Mouse (Mus musculus) erythroblast, embryonic 14.5 days (primary cell): ENCODE data around the gene 1700020A23Rik. TPM values are rescaled to one million over a fixed set of nuclear protein-coding genes. Genes with fewer than 3 reads are reported as not detected.

Experiments used
- H3K27me3 ChIP-seq: 2 replicates; pipeline ENCODE4 v1.6.1; 2012; ENCODE audit warnings: inconsistent platforms; ENCODE audit not compliant: control insufficient read depth
- H3K36me3 ChIP-seq: 2 replicates; pipeline ENCODE4 v1.6.1; 2012; ENCODE audit warnings: mild to moderate bottlenecking, inconsistent platforms; ENCODE audit not compliant: control insufficient read depth
- H3K4me1 ChIP-seq: 2 replicates; pipeline ENCODE4 v1.6.1; 2012; ENCODE audit warnings: inconsistent platforms; ENCODE audit not compliant: control insufficient read depth
- H3K4me3 ChIP-seq: replicated peaks from 2 replicates; pipeline ENCODE3; 2012; ENCODE audit warnings: moderate library complexity, mild to moderate bottlenecking, inconsistent platforms
- H3K9me3 ChIP-seq: 2 replicates; pipeline ENCODE4 v1.6.1; 2012; ENCODE audit warnings: low read length, inconsistent platforms, mixed read lengths; ENCODE audit not compliant: control insufficient read depth
- GATA1 ChIP-seq: IDR thresholded peaks from 2 replicates; pipeline ENCODE4 v1.6.1; 2012; ENCODE audit warnings: low read length, inconsistent platforms, mixed read lengths
- TAL1 ChIP-seq: IDR thresholded peaks from 3 replicates; pipeline ENCODE4 v1.6.1; 2012; ENCODE audit warnings: low read length, inconsistent platforms, mixed read lengths
- polyA plus RNA-seq: library from polyadenylated mRNA; stranded (reverse); fragments of >175 nt; gene quantifications from 2 replicates; pipeline ENCODE4 v1.2.3, GENCODE M21; 2012

The 1700020A23Rik gene
- polyA plus RNA-seq, 1 experiment, result not detected

GRCm38 (mm10) chr2:130401891-130402290, 3.2 kb upstream of the 1700020A23Rik start:
- Histone ChIP-seq H3K27me3 (peaks cover 28% of the 10 kb centered on the region), H3K4me1 (peaks cover 2% of the 10 kb centered on the region; the same call in 1 of the 2 replicates), H3K36me3 (no peaks in the 10 kb centered on the region), H3K4me3 (no peak overlapping the region), H3K9me3 (no peaks in the 10 kb centered on the region)
- no peak for TF ChIP-seq TAL1
- TF ChIP-seq GATA1, result no peak

GRCm38 (mm10) chr2:130406178-130406577, 1.1 kb downstream of the 1700020A23Rik start, which contains the start of gene Tmem239:
TSS of gene Tmem239 (plus strand) at chr2:130406478.
- Histone ChIP-seq H3K27me3 (peaks cover 4% of the 10 kb centered on the region; the same call in 1 of the 2 replicates), H3K4me3 (no peak within 1 kb of the TSS), H3K4me1 (no peaks in the 10 kb centered on the region; the same call in 1 of the 2 replicates), H3K36me3 (no peaks in the 10 kb centered on the region), H3K9me3 (no peaks in the 10 kb centered on the region)
- TF ChIP-seq TAL1, result no peak
- TF ChIP-seq GATA1, result no peak

GRCm38 (mm10) chr2:130408194-130408593, 3.1 kb downstream of the 1700020A23Rik start:
- no peaks in the 10 kb centered on the region for H3K36me3 ChIP-seq
- no peak for TF ChIP-seq GATA1
- TF ChIP-seq TAL1, result no peak
- H3K9me3 ChIP-seq, result no peaks in the 10 kb centered on the region
- no peaks in the 10 kb centered on the region for H3K27me3 ChIP-seq
- H3K4me1 ChIP-seq, result no peaks in the 10 kb centered on the region; the same call in 1 of the 2 replicates
- H3K4me3 ChIP-seq, result no peak overlapping the region

DNA sequence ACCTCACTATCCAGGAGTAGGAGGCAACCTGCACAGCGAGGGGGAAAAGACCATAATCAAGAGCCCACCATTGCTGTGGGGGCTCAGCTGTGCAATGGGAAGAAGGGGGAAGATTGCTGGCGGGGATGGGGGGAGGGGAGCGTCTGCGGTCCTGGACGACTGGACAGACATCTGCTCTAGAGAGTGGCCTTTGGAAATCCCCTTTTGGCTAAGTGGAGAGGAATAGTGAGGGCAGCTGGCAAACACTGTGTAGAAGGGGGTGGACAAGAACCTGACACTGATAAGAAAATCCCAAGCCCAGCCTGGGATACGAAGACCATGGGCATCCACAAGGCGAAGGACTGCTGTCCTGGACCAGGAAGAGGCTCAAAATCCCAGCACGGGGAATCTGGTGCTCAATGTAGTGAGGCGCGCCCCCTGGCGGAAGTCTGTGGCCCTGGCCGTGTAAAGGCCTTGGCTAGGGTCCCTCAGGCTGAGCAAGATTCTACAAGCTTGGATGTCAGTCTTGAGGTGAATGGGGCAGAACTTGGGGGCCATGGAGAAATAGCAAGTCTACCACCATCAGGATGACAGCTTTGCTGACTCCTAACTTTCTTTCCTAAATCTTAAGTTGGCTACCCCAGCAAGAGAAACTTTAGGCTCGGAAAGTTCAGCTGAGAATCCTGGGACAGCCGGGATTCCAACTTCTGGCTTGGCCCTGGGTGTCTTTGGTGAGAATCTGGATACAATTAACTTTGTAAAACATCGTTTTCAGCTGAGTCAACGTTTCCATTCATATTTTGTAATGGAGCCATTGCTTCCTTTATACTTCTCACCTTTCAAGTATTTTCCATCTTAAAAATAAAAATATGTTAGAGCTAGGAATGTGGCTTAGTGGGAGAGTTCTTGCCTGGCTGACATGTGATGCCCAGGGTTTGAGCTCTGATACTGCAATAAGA, 6.8 kb downstream of the 1700020A23Rik start:
- Histone ChIP-seq H3K9me3 (no peaks in the 10 kb centered on the region), H3K4me1 (no peaks in the 10 kb centered on the region; the same call in 1 of the 2 replicates), H3K27me3 (no peaks in the 10 kb centered on the region; the same call in 1 of the 2 replicates), H3K36me3 (no peaks in the 10 kb centered on the region), H3K4me3 (no peak overlapping the region)
- TF ChIP-seq TAL1 (no peak), GATA1 (no peak)

DNA sequence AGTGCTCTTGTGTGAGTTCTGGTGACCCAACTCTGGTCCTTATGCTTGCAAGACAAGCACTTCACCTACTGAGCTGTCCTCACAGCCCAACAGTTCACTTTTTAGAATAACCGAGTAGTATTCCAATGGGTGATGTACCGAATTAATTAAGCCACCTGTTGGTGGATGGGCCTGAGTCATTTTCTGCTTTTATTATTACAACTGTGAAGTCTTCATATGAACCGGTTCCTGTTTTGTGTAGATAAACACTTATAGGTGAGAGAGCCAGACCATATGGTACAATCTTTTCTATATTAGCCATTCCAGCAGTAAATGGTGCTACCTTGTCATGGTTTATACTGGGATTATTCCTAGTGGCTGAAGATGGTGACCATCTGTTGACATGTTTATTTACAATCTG, 7.7 kb downstream of the 1700020A23Rik start:
- no peaks in the 10 kb centered on the region for H3K9me3 ChIP-seq
- no peak overlapping the region for H3K4me3 ChIP-seq
- H3K4me1 ChIP-seq, result no peaks in the 10 kb centered on the region; the same call in 1 of the 2 replicates
- no peaks in the 10 kb centered on the region for H3K36me3 ChIP-seq
- no peaks in the 10 kb centered on the region; the same call in 1 of the 2 replicates for H3K27me3 ChIP-seq
- TF ChIP-seq TAL1 (no peak), GATA1 (no peak)

DNA sequence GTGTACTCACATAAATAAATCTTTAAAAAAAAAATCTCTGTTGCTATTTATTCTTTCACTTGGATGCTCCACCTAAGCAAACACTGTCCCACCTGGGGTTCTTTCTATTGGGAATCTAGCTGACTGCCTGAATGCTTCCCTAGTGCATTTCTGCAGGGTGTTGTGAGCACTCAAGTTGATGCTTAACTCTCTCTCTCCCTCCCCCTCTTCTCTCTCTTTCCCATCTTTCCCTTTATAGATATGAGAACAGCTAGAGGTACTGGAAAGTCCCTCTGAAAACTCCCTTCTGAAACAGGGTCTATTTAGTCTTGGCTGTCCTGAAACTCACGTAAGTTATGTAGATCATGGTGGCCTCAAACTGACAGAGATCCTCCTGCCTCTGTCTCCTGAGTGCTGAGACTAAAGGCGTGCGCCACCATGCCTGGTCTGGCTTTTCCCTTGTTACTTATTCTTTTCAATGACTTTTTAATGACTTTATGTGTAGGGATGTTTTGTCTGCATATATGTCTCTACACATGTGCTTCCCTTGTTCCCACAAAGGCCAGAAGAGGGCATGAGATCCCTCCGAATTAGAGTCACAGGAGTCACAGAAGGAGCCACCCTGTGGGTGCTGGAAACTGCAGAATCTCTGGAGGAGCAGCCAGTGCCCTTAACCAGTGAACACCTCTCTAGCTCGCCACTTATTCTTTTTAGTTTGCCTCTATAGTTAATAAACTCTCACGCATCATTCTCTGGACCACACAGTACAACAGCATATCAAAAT, 9.2 kb downstream of the 1700020A23Rik start:
- no peaks in the 10 kb centered on the region for H3K9me3 ChIP-seq
- H3K36me3 ChIP-seq, result peaks cover 4% of the 10 kb centered on the region
- H3K4me3 ChIP-seq, result no peak overlapping the region
- no peaks in the 10 kb centered on the region; the same call in 1 of the 2 replicates for H3K4me1 ChIP-seq
- TF ChIP-seq GATA1 (no peak), TAL1 (no peak)
- H3K27me3 ChIP-seq, result no peaks in the 10 kb centered on the region; the same call in 1 of the 2 replicates

GRCm38 (mm10) chr2:130421781-130422620, 16.9 kb downstream of the 1700020A23Rik start:
- Histone ChIP-seq H3K27me3 (no peaks in the 10 kb centered on the region), H3K9me3 (no peaks in the 10 kb centered on the region), H3K4me3 (no peak overlapping the region), H3K36me3 (peaks cover 17% of the 10 kb centered on the region), H3K4me1 (peaks cover 33% of the 10 kb centered on the region)
- no peak for TF ChIP-seq GATA1
- TF ChIP-seq TAL1, result no peak

DNA sequence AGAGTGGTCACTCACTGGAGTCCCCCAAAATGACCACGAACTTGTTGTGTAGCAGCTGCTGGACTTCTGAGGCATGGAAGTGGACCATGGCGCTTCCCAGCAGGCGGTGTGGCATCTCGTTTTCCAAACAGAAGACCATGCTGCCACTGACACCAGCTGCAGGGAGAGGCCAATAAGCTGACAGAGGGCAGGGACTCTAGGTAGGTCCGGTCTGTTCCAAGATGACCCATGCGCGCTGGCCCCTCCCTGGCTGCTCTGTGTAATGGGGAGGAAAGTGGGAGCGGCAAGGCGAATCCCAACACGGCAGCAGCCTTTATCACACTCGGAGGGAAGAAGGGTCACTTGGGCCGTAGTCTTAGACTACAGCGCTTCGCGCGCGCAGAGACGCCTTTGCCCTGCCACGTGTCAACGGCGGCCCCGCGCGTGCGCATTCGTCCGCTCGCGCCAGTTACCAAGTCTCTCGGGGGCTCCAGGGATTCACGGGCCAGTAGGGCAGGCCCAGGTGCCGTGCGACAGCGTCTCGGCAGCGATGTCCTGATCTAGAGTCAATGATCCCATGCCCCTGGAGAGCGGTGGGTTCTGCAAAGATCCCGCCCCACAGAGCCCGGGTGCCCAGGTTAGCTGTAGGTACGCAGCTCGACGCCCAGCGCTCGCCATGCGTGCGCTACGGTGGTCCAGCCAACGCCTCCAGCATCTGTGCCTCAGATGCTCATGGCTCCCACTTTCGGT, 18.5 kb downstream of the 1700020A23Rik start:
- Histone ChIP-seq H3K9me3 (no peaks in the 10 kb centered on the region), H3K4me1 (peaks cover 41% of the 10 kb centered on the region), H3K36me3 (peaks cover 24% of the 10 kb centered on the region), H3K27me3 (no peaks in the 10 kb centered on the region), H3K4me3 (peak overlapping the region; percentile 85)
- no peak for TF ChIP-seq TAL1
- TF ChIP-seq GATA1, result no peak
